Mouse (Mus musculus) cerebellum, adult (tissue): ENCODE measurements around the gene Mafb.

Source experiments
- ATAC-seq: cut with Nextera tagmentation; 2 replicates; pipeline ENCODE4 v1.9.2; 2017; ENCODE audit warnings: mild to moderate bottlenecking, moderate library complexity, mixed read lengths; ENCODE audit not compliant: insufficient number of reproducible peaks, low FRiP score, low TSS enrichment

Mafb gene

GRCm38 (mm10) chr2:160364666-160365065 is 2.2 kb downstream of the Mafb start:
- ATAC-seq = no peak

- ATAC-seq = no peak
These were observed 2.7 kb downstream of the Mafb start for GRCm38 (mm10) chr2:160364128-160364650.

GRCm38 (mm10) chr2:160363201-160363600 is 3.7 kb downstream of the Mafb start:
- ATAC-seq = no peak

- no peak for ATAC-seq
These were observed 5.3 kb downstream of the Mafb start for GRCm38 (mm10) chr2:160361442-160362121.

GRCm38 (mm10) chr2:160360234-160360874 is 6.5 kb downstream of the Mafb start:
- ATAC-seq = no peak

- ATAC-seq = no peak
These were observed 8.0 kb downstream of the Mafb start for GRCm38 (mm10) chr2:160358896-160359295.

- no peak for ATAC-seq
These were observed 9.4 kb downstream of the Mafb start for GRCm38 (mm10) chr2:160357442-160357841.

GRCm38 (mm10) chr2:160356132-160356531 is 10.7 kb downstream of the Mafb start:
- ATAC-seq = no peak

- no peak for ATAC-seq
These were observed 12.5 kb downstream of the Mafb start for GRCm38 (mm10) chr2:160354319-160354718.

- ATAC-seq = no peak
These were observed 13.3 kb downstream of the Mafb start for GRCm38 (mm10) chr2:160353581-160353980.

GRCm38 (mm10) chr2:160351038-160351574 is 15.8 kb downstream of the Mafb start:
- no peak for ATAC-seq

GRCm38 (mm10) chr2:160349578-160349977 is 17.3 kb downstream of the Mafb start:
- ATAC-seq = no peak

GRCm38 (mm10) chr2:160348796-160349195 is 18.1 kb downstream of the Mafb start:
- ATAC-seq = no peak

GRCm38 (mm10) chr2:160348072-160348604 is 18.7 kb downstream of the Mafb start:
- no peak for ATAC-seq

GRCm38 (mm10) chr2:160345644-160346043 is 21.2 kb downstream of the Mafb start:
- no peak for ATAC-seq

GRCm38 (mm10) chr2:160340121-160340520 is 26.7 kb downstream of the Mafb start:
- no peak for ATAC-seq

GRCm38 (mm10) chr2:160339595-160339994 is 27.3 kb downstream of the Mafb start:
- no peak for ATAC-seq

- ATAC-seq = no peak
These were observed 30.8 kb downstream of the Mafb start for GRCm38 (mm10) chr2:160336053-160336452.

GRCm38 (mm10) chr2:160335043-160335442 is 31.8 kb downstream of the Mafb start:
- no peak for ATAC-seq

- ATAC-seq = no peak
These were observed 32.7 kb downstream of the Mafb start, which contains the start of gene Gm826 for GRCm38 (mm10) chr2:160334111-160334661. TSS of gene Gm826 (minus strand) at chr2:160334162.
